Mouse (Mus musculus): ENCODE data around the gene Ptpre. TPM values are rescaled to one million over a fixed set of nuclear protein-coding genes. Genes with fewer than 3 reads are reported as not detected.

Gene Ptpre
- total and polyA plus RNA-seq, 3 experiments, result 30.5 to 154 (median 119) TPM

- DNase-seq (ENCODE audit: low spot score), result peak; percentile 30
Measured at GRCm38 (mm10) chr7:135537948-135538741, 864 bp downstream of the Ptpre start.

DNA sequence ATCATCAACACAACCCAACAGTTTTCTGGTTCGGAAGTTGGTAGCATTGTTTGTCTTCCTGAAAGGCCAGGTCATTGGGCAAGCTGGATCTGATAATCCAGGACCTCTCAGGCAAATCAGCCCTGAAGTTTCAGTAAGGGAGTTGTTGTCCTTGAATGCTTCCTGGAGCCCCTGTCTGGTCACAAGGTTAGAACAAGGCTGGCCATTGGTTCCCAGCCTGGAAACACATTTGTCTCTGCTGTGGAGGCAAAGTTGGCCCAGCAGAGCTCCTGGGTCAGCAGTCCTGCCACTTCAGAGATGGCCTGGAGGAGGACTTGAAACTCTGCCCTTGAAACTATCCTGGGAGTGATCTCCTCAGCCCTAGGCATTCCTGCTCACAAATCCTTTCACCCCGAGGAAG, 2.1 kb downstream of the Ptpre start:
- DNase-seq (ENCODE audit: low spot score), result peak; percentile 60
- Histone ChIP-seq H3K9me3 (replicated peaks) (no peaks in the 10 kb centered on the region), H3K4me3 (ENCODE audit: low read depth, low read length) (peak overlapping the region; percentile 100), H3K36me3 (replicated peaks) (peaks cover 62% of the 10 kb centered on the region), H3K4me1 (ENCODE audit: insufficient read depth, low read depth, low read length) (peaks cover 86% of the 10 kb centered on the region), H3K27me3 (ENCODE audit: insufficient read depth, low read length) (no peaks in the 10 kb centered on the region)
- no peak for TF ChIP-seq CTCF (IDR thresholded peaks at IDR 0.05; ENCODE audit: low read depth, low read length)
- TF ChIP-seq TAL1 (conservative IDR thresholded peaks at IDR 0.05; ENCODE audit: low read depth, low read length), result no peak
- no peak for TF ChIP-seq GATA2 (IDR thresholded peaks at IDR 0.05; ENCODE audit: borderline replicate concordance, low read depth, low read length)
- TF ChIP-seq GATA1 (IDR thresholded peaks at IDR 0.05; ENCODE audit: borderline replicate concordance, low read length), result no peak
- no peak for TF ChIP-seq POLR2AphosphoS5 (IDR thresholded peaks at IDR 0.05; ENCODE audit: insufficient replicate concordance, low read depth, low read length)
- ATAC-seq (ENCODE audit: extremely low read depth, insufficient number of reproducible peaks, low FRiP score, poor library complexity, severe bottlenecking), result 0 out of 2 replicates have a peak, but pooled peaks have one; percentile 22

More at GRCm38 (mm10) chr7:135537948-135538741, 864 bp downstream of the Ptpre start:
- ATAC-seq (ENCODE audit: extremely low read depth, insufficient number of reproducible peaks, low FRiP score, poor library complexity, severe bottlenecking), result no peak
- H3K27me3 ChIP-seq (ENCODE audit: insufficient read depth, low read length), result no peaks in the 10 kb centered on the region
- peaks cover 49% of the 10 kb centered on the region for H3K36me3 ChIP-seq (replicated peaks)
- H3K9me3 ChIP-seq (replicated peaks), result no peaks in the 10 kb centered on the region
- peak overlapping the region; percentile 100 for H3K4me3 ChIP-seq (ENCODE audit: low read depth, low read length)
- no peak for TF ChIP-seq CTCF (IDR thresholded peaks at IDR 0.05; ENCODE audit: low read depth, low read length)
- no peak for TF ChIP-seq GATA2 (IDR thresholded peaks at IDR 0.05; ENCODE audit: borderline replicate concordance, low read depth, low read length)
- no peak for TF ChIP-seq TAL1 (conservative IDR thresholded peaks at IDR 0.05; ENCODE audit: low read depth, low read length)
- TF ChIP-seq GATA1 (IDR thresholded peaks at IDR 0.05; ENCODE audit: borderline replicate concordance, low read length), result no peak
- peak; percentile 10; the same call in 1 of the 2 replicates for TF ChIP-seq POLR2AphosphoS5 (IDR thresholded peaks at IDR 0.05; ENCODE audit: insufficient replicate concordance, low read depth, low read length)
- peaks cover 77% of the 10 kb centered on the region for H3K4me1 ChIP-seq (ENCODE audit: insufficient read depth, low read depth, low read length)

GRCm38 (mm10) chr7:135542235-135542634, 5.0 kb downstream of the Ptpre start:
- H3K9me3 ChIP-seq (replicated peaks), result no peaks in the 10 kb centered on the region
- no peak for ATAC-seq (ENCODE audit: extremely low read depth, insufficient number of reproducible peaks, low FRiP score, poor library complexity, severe bottlenecking)
- H3K27me3 ChIP-seq (ENCODE audit: insufficient read depth, low read length), result no peaks in the 10 kb centered on the region
- H3K4me1 ChIP-seq (ENCODE audit: insufficient read depth, low read depth, low read length), result peaks cover 85% of the 10 kb centered on the region
- H3K4me3 ChIP-seq (ENCODE audit: low read depth, low read length), result no peak overlapping the region; the same call in 1 of the 2 replicates
- no peak for DNase-seq (ENCODE audit: low spot score)
- H3K36me3 ChIP-seq (replicated peaks), result peaks cover 88% of the 10 kb centered on the region
- TF ChIP-seq POLR2AphosphoS5 (IDR thresholded peaks at IDR 0.05; ENCODE audit: insufficient replicate concordance, low read depth, low read length) (no peak), GATA1 (IDR thresholded peaks at IDR 0.05; ENCODE audit: borderline replicate concordance, low read length) (no peak), CTCF (IDR thresholded peaks at IDR 0.05; ENCODE audit: low read depth, low read length) (no peak), TAL1 (conservative IDR thresholded peaks at IDR 0.05; ENCODE audit: low read depth, low read length) (no peak), GATA2 (IDR thresholded peaks at IDR 0.05; ENCODE audit: borderline replicate concordance, low read depth, low read length) (no peak)

DNA sequence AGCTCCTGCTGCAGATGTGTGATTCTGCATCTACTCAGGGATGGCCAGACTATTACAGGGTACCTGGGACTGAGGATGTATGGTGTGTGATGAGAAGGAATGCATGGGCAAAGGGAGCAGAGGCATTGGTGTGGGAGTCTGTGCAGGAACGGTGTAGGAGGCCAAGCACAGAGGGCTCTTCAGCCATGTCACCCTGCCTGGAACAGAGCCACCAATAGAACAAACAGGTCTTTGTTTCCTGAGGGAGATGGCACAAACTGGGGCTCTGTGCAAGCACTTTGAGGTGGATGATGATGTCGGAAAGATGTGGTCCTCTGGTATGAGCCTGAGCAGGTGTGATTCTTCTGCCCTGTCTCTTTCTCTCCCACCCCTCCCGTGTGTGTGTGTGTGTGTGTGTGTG, 5.8 kb downstream of the Ptpre start:
- Histone ChIP-seq H3K9me3 (replicated peaks) (no peaks in the 10 kb centered on the region), H3K4me3 (ENCODE audit: low read depth, low read length) (peak overlapping the region; percentile 34; the same call in 1 of the 2 replicates), H3K4me1 (ENCODE audit: insufficient read depth, low read depth, low read length) (peaks cover 91% of the 10 kb centered on the region), H3K36me3 (replicated peaks) (peaks cover 96% of the 10 kb centered on the region), H3K27me3 (ENCODE audit: insufficient read depth, low read length) (no peaks in the 10 kb centered on the region)
- TF ChIP-seq GATA1 (IDR thresholded peaks at IDR 0.05; ENCODE audit: borderline replicate concordance, low read length), result no peak
- no peak for TF ChIP-seq TAL1 (conservative IDR thresholded peaks at IDR 0.05; ENCODE audit: low read depth, low read length)
- no peak for TF ChIP-seq CTCF (IDR thresholded peaks at IDR 0.05; ENCODE audit: low read depth, low read length)
- TF ChIP-seq GATA2 (IDR thresholded peaks at IDR 0.05; ENCODE audit: borderline replicate concordance, low read depth, low read length), result no peak
- TF ChIP-seq POLR2AphosphoS5 (IDR thresholded peaks at IDR 0.05; ENCODE audit: insufficient replicate concordance, low read depth, low read length), result no peak
- ATAC-seq (ENCODE audit: extremely low read depth, insufficient number of reproducible peaks, low FRiP score, poor library complexity, severe bottlenecking) (no peak), DNase-seq (ENCODE audit: low spot score) (no peak)

- peaks cover 98% of the 10 kb centered on the region for H3K4me1 ChIP-seq (ENCODE audit: insufficient read depth, low read depth, low read length)
- no peak for TF ChIP-seq TAL1 (conservative IDR thresholded peaks at IDR 0.05; ENCODE audit: low read depth, low read length)
- no peak for TF ChIP-seq GATA2 (IDR thresholded peaks at IDR 0.05; ENCODE audit: borderline replicate concordance, low read depth, low read length)
- no peak for TF ChIP-seq POLR2AphosphoS5 (IDR thresholded peaks at IDR 0.05; ENCODE audit: insufficient replicate concordance, low read depth, low read length)
- no peak for TF ChIP-seq CTCF (IDR thresholded peaks at IDR 0.05; ENCODE audit: low read depth, low read length)
- DNase-seq (ENCODE audit: low spot score) (no peak), ATAC-seq (ENCODE audit: extremely low read depth, insufficient number of reproducible peaks, low FRiP score, poor library complexity, severe bottlenecking) (no peak)
- H3K36me3 ChIP-seq (replicated peaks), result peaks cover 96% of the 10 kb centered on the region
- H3K9me3 ChIP-seq (replicated peaks), result no peaks in the 10 kb centered on the region
- H3K27me3 ChIP-seq (ENCODE audit: insufficient read depth, low read length), result no peaks in the 10 kb centered on the region
- H3K4me3 ChIP-seq (ENCODE audit: low read depth, low read length), result no peak overlapping the region
Measured at GRCm38 (mm10) chr7:135544321-135544720, 7.0 kb downstream of the Ptpre start.

DNA sequence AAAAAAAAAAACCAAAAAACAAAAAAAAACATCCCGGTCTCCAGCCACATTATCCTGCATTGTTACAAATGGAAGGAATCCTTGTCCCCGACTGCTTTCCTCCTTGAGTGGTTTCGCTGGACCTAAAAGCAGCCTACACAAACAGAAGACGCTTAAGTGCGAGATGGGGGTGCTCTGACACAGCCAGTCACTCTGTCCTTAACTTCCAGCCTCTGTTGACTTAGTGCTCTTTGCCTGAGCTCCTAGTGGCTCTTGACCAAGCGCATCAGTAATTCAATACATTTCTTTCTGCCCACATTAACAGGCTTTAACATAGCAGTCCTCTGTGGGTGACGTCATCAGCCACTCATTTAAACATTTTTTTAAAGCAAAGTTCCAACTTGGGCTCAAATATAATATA, 8.7 kb downstream of the Ptpre start:
- peaks cover 96% of the 10 kb centered on the region for H3K36me3 ChIP-seq (replicated peaks)
- H3K4me1 ChIP-seq (ENCODE audit: insufficient read depth, low read depth, low read length), result peaks cover 98% of the 10 kb centered on the region
- H3K4me3 ChIP-seq (ENCODE audit: low read depth, low read length), result no peak overlapping the region
- no peaks in the 10 kb centered on the region for H3K27me3 ChIP-seq (ENCODE audit: insufficient read depth, low read length)
- DNase-seq (ENCODE audit: low spot score) (no peak), ATAC-seq (ENCODE audit: extremely low read depth, insufficient number of reproducible peaks, low FRiP score, poor library complexity, severe bottlenecking) (no peak)
- H3K9me3 ChIP-seq (replicated peaks), result no peaks in the 10 kb centered on the region
- no peak for TF ChIP-seq GATA2 (IDR thresholded peaks at IDR 0.05; ENCODE audit: borderline replicate concordance, low read depth, low read length)
- TF ChIP-seq GATA1 (IDR thresholded peaks at IDR 0.05; ENCODE audit: borderline replicate concordance, low read length), result no peak
- TF ChIP-seq CTCF (IDR thresholded peaks at IDR 0.05; ENCODE audit: low read depth, low read length), result no peak
- no peak for TF ChIP-seq POLR2AphosphoS5 (IDR thresholded peaks at IDR 0.05; ENCODE audit: insufficient replicate concordance, low read depth, low read length)
- no peak for TF ChIP-seq TAL1 (conservative IDR thresholded peaks at IDR 0.05; ENCODE audit: low read depth, low read length)
